Mouse (Mus musculus): ENCODE data around the gene P3h1. TPM values are rescaled to one million over a fixed set of nuclear protein-coding genes. Genes with fewer than 3 reads are reported as not detected.
A peak's percentile ranks its signal among the peaks of the same experiment; 100 is the strongest.

P3h1 gene
- polyA plus RNA-seq, 1 experiment from 2014 or later: 63.5 TPM

DNA sequence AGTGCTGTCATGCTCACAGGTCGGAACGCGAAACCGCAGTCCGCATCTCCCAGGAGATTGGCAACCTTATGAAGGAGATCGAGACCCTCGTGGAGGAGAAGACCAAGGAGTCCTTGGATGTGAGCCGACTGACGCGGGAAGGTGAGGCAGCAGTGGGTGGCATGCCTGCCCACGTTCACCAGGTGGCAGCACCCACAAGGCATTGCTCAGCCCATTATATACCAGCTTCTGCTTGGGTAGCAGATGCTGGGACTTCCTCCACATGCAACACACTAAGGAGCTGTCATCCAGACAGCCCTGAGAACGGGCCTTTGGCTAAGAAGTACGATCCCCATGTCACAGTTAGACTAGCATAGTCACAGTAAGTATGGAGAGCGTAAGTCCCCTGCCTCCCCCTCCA lies 8.9 kb downstream of the P3h1 start:
- H3K27ac ChIP-seq: no peak overlapping the region
- H3K9ac ChIP-seq: no peak overlapping the region
- H3K4me3 ChIP-seq: no peak overlapping the region
- H3K27me3 ChIP-seq: no peaks in the 10 kb centered on the region
- 88% methylated on average over 14 of the region's 14 CpGs for WGBS
- ATAC-seq (ENCODE audit: low FRiP score, low read depth): no peak
- H3K4me1 ChIP-seq: peaks cover 4% of the 10 kb centered on the region; the same call in 1 of the 2 replicates
- H3K4me2 ChIP-seq (replicated peaks): no peak overlapping the region
- H3K36me3 ChIP-seq: peaks cover 94% of the 10 kb centered on the region
- no peaks in the 10 kb centered on the region for H3K9me3 ChIP-seq

DNA sequence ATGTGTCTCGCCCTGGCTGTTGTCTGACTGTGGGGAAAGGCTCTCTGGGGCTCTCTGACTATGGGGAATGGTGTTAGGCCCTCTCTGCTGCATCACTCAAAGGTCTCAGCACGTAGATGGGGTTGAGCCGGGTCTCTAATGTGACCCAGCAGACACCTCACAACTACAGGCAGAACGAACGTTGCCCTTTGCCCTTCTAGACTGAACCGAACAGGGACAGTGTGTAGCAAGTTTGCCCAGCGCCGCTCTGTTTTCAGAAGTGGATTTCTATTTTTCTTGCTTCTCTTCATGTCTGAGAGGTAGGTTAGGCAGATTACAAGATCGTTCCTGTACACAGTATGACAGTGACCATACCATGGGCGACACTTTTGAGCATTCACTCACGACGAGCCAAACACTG lies 9.9 kb downstream of the P3h1 start:
- Histone ChIP-seq H3K9ac (no peak overlapping the region; the same call in 1 of the 2 replicates), H3K27ac (no peak overlapping the region), H3K4me3 (no peak overlapping the region), H3K9me3 (no peaks in the 10 kb centered on the region), H3K36me3 (peaks cover 93% of the 10 kb centered on the region), H3K4me1 (peaks cover 7% of the 10 kb centered on the region; the same call in 1 of the 2 replicates), H3K4me2 (replicated peaks) (no peak overlapping the region), H3K27me3 (no peaks in the 10 kb centered on the region)
- WGBS: 92% methylated on average over 12 of the region's 12 CpGs
- ATAC-seq (ENCODE audit: low FRiP score, low read depth): no peak

DNA sequence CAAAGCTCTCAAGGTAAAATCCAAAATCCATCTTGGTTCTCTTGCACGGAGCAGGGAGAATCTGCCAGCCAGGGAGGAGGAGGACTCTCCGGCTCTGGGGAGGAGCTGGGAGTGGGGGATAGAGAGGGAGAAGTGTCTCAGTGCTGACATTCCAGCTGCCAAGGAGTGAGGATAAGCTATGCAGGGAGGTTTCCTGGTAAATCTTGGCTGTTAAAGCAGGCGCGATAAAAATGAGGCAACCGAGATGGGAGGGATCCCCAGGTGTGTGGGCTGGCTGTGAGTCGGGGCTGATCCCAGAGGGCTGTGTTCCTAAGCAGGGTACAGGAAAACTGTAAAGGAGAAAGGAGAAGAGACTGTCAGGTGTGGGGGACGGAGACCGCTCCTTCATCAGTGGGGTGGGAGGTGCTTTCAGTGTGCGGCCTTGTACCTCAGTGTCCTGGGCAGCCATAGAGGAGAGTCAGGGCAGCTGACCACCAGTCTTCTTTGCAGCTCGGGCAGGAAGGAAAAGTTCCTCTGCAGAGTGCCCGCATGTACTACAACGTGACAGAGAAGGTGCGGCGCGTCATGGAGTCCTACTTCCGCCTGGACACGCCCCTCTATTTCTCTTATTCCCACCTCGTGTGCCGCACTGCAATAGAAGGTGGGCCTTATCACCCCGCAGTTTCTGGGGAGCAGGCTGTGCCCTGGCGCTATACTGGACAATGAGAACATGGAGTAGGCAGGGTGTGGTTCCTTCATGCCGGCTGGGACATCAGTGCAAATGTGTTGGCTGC lies 11.9 kb downstream of the P3h1 start:
- no peak for ATAC-seq (ENCODE audit: low FRiP score, low read depth)
- Histone ChIP-seq H3K9ac (no peak overlapping the region), H3K27me3 (no peaks in the 10 kb centered on the region), H3K9me3 (no peaks in the 10 kb centered on the region), H3K27ac (no peak overlapping the region), H3K4me3 (no peak overlapping the region), H3K4me1 (0 out of 2 replicates have a peak, but pooled peaks cover 8% of the 10 kb centered on the region), H3K4me2 (replicated peaks) (no peak overlapping the region), H3K36me3 (peaks cover 87% of the 10 kb centered on the region)
- 82% methylated on average over 22 of the region's 22 CpGs for WGBS

DNA sequence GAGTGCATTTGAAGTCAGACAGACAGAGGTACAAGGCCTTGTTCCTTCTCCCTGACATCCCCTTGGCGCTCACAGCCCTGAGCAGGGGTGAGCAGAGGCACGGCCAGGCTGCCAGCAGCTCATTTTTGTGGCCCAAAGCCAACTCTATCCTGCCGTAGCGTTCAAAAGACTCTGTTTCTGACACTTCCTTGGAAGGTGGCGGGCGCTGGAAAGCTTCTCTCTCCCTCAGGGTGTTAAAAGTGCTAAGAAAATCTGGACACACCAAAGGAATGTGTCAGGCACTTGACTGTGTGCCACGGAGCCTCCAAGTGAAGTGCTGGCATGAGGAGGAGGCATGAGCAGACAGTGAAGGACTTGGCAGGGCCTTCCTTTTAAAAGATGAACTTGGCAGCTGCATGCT lies 12.8 kb downstream of the P3h1 start:
- H3K27me3 ChIP-seq: no peaks in the 10 kb centered on the region
- no peak overlapping the region for H3K4me2 ChIP-seq (replicated peaks)
- 0 out of 2 replicates have a peak, but pooled peaks cover 8% of the 10 kb centered on the region for H3K4me1 ChIP-seq
- ATAC-seq (ENCODE audit: low FRiP score, low read depth): no peak
- no peak overlapping the region for H3K27ac ChIP-seq
- H3K9ac ChIP-seq: no peak overlapping the region
- WGBS: 82% methylated on average over 7 of the region's 7 CpGs
- peaks cover 80% of the 10 kb centered on the region for H3K36me3 ChIP-seq
- no peaks in the 10 kb centered on the region for H3K9me3 ChIP-seq
- no peak overlapping the region for H3K4me3 ChIP-seq

DNA sequence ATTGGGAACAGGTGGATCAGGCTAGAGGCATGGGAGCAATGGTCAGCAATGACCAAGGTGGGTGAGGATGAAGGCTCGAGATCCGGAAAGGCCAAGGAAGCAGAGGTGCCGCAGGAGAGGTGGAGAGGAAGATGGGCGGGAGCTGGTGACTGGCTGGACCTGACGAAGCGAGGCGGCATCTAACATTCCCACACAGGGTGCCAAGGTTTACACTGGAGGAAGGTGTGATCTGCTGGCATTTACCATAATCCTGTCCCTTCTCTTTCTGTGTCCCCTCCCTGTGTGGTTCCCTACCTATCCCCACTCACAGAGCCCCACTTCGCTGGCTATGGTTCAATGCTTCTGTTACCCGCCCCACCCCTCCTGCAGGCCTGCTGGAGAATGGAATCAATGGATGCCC lies 13.2 kb downstream of the P3h1 start:
- no peak overlapping the region for H3K4me2 ChIP-seq (replicated peaks)
- WGBS: 86% methylated on average over 9 of the region's 9 CpGs
- no peak overlapping the region for H3K9ac ChIP-seq
- no peak overlapping the region for H3K4me3 ChIP-seq
- no peaks in the 10 kb centered on the region for H3K9me3 ChIP-seq
- H3K4me1 ChIP-seq: 0 out of 2 replicates have a peak, but pooled peaks cover 8% of the 10 kb centered on the region
- no peak overlapping the region for H3K27ac ChIP-seq
- no peak for ATAC-seq (ENCODE audit: low FRiP score, low read depth)
- no peaks in the 10 kb centered on the region for H3K27me3 ChIP-seq
- H3K36me3 ChIP-seq: peaks cover 76% of the 10 kb centered on the region

DNA sequence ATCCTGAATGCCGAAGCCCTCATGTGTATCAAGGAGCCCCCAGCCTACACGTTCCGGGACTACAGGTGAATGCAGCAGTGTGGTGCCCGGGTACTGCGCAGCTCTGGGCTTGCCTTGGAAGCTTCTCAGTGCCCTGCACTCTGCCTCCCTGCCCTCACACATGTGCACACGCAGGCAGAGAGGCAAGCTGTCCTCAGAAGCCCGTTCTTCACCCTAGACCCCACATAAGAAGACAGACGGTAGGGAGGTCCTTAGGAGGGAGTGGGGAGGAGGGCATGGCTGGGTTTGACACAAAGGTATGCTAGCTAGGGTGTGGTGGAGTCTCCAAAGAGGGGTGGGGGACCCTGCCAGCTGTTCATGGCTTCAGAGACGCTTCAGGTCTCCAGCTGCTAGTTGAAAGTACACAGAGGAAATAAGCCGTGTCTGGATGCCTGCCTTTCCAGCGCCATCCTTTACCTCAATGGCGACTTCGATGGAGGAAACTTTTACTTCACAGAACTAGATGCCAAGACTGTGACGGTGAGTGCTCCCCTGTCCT lies 14.0 kb downstream of the P3h1 start:
- 0 out of 2 replicates have a peak, but pooled peaks cover 8% of the 10 kb centered on the region for H3K4me1 ChIP-seq
- H3K36me3 ChIP-seq: peaks cover 68% of the 10 kb centered on the region
- H3K27me3 ChIP-seq: no peaks in the 10 kb centered on the region
- WGBS: 82% methylated on average over 14 of the region's 14 CpGs
- H3K9ac ChIP-seq: no peak overlapping the region
- H3K4me3 ChIP-seq: no peak overlapping the region
- ATAC-seq (ENCODE audit: low FRiP score, low read depth): no peak
- no peak overlapping the region for H3K4me2 ChIP-seq (replicated peaks)
- H3K9me3 ChIP-seq: no peaks in the 10 kb centered on the region
- H3K27ac ChIP-seq: no peak overlapping the region

DNA sequence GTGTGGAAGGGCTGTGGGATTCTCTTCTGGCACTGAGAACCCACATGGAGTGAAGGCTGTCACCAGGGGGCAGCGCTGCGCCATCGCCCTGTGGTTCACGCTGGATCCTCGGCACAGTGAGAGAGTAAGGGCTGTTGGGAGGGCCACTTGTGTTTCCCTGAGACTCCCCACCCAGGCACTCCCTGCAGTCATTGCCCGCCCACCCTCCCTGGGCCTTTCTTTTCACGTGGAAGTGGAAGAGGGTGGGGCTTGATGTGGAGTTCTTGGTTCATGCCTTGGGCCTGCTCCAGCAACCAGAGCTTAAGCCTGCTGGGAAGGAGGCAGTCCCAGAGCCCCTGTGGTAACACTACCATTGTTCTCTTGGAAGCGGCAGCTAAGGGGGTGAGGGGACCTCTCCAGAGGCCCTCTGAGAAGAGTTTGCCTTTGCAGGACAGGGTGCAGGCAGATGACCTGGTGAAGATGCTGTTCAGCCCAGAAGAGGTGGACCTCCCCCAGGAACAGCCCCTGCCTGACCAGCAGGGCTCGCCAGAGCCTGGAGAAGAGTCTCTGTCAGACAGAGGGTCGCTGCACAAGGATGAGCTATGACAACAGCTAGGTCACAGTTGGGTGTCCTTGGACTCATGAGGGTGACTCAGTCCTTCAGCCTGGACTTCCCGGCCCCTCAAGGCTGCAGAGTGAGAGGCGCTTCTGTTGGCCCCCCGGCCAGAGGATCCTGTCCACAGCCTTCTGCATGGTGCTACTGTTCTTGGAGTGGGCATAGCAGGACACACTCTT lies 14.9 kb downstream of the P3h1 start:
- Histone ChIP-seq H3K27ac (peak overlapping the region; percentile 10; the same call in 1 of the 2 replicates), H3K4me1 (0 out of 2 replicates have a peak, but pooled peaks cover 8% of the 10 kb centered on the region), H3K4me3 (no peak overlapping the region), H3K4me2 (replicated peaks) (no peak overlapping the region), H3K9me3 (no peaks in the 10 kb centered on the region), H3K9ac (no peak overlapping the region), H3K27me3 (no peaks in the 10 kb centered on the region), H3K36me3 (peaks cover 59% of the 10 kb centered on the region)
- whole genome bisulfite sequencing: 38% methylated on average over 13 of the region's 13 CpGs
- ATAC-seq (ENCODE audit: low FRiP score, low read depth): peak; percentile 65

DNA sequence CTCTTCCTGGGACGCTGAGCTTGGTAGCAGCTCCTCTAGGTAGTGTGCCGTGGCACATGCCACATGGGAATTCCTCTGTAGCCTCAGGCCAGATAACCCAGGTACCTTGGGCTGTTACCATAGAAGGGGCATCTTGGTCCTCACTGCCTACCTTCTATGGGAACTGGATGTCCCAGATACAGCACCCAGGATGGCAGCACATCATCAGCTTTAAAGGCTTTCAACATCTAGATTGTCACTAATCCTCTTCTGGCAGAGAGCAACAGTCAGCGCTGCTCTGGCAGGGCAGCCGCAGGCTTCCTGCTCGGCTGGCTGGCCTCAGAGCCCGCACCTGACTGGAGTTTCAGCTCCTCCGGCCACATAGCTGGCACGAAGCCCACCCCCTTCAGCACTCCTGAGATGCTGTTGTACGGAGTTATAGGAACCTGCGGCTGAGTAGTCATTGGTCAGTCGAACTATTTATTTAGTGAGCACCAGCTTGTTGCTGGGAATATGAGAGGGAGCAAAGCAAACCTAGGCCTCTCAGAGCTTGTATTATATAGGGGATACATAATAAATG lies 15.8 kb downstream of the P3h1 start:
- H3K27ac ChIP-seq: no peak overlapping the region
- 82% methylated on average over 11 of the region's 11 CpGs for WGBS
- H3K9ac ChIP-seq: no peak overlapping the region; the same call in 1 of the 2 replicates
- H3K4me1 ChIP-seq: peaks cover 9% of the 10 kb centered on the region
- no peaks in the 10 kb centered on the region for H3K27me3 ChIP-seq
- H3K4me3 ChIP-seq: no peak overlapping the region
- H3K9me3 ChIP-seq: no peaks in the 10 kb centered on the region
- H3K36me3 ChIP-seq: peaks cover 51% of the 10 kb centered on the region
- no peak overlapping the region for H3K4me2 ChIP-seq (replicated peaks)
- no peak for ATAC-seq (ENCODE audit: low FRiP score, low read depth)

DNA sequence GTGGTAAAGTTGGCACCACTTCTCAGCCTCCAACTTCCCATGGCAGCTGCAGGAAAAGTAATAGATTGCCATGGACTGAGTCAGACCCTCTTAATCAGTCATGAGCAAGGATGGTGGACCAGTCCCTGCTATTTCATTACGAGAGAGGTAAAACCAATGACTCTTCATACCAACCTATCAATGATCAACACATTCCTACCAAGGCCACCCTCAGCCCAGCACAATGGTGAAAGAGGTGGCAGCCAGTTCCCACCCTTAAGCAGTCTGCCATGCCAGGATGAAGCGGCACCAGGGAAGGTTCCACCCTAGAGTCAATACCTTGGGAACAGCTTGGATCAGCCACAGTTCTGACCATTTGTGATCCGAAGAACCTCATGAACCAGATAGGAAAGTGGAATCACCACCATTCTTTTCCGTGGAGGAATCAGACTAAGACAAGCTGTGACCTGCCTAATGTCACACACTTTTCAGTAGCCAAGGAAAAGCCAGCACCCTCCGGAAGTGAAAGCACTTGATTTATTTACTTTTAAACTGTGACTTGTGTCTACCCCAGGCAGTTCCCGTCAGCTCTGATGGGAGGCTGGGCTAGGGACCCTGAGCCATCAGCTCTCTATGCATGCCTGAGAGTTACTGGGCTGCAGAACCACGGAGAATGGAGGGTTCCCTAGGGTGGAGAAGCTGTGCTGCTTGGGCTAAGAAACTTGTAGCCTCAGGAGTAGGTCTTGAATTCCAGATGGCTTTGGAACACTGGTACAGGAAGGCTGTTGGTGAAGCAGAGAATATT lies 19.5 kb downstream of the P3h1 start:
- WGBS: 60% methylated on average over 7 of the region's 7 CpGs
- ATAC-seq (ENCODE audit: low FRiP score, low read depth): no peak

DNA sequence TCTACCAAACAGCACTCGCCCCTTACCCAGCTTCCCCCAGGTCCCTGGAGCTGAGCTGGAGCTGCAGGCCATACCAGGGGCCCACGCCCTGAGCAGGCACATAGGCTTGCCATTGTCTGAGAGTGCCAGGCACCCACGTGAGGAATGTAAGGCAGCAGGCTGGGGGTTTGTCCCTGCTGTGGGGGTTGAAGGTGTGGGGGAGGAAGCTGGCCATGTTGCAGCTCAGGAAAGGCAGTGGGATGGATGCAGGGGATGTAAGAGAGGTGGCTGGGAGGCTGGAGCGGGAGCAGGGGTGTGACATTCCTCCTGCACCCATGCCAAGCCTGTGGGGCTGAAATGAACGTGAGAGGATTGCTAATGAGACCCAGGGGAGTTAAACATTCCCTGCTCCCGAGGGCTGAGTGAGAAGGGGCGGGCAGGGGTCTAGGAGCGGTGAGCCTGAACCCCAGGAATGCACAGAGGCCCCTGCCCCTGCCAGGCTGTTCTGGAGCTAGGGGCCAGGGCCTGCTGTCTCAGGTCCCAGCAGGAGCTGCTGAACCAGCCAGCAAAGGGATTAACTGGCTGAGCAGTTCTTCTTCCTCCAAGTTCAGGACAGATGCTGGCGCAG lies 21.4 kb downstream of the P3h1 start:
- 30% methylated on average over 9 of the region's 9 CpGs for WGBS
- Histone ChIP-seq H3K4me2 (replicated peaks) (peak overlapping the region; percentile 30), H3K4me3 (no peak overlapping the region), H3K27ac (peak overlapping the region; percentile 83), H3K4me1 (peaks cover 22% of the 10 kb centered on the region), H3K36me3 (no peaks in the 10 kb centered on the region), H3K27me3 (no peaks in the 10 kb centered on the region), H3K9me3 (no peaks in the 10 kb centered on the region), H3K9ac (peak overlapping the region; percentile 31; the same call in 1 of the 2 replicates)
- peak; percentile 51 for ATAC-seq (ENCODE audit: low FRiP score, low read depth)

More for the DNA sequence above, 19.5 kb downstream of the P3h1 start:
- Histone ChIP-seq H3K4me3 (no peak overlapping the region), H3K9me3 (no peaks in the 10 kb centered on the region), H3K4me1 (peaks cover 29% of the 10 kb centered on the region), H3K4me2 (replicated peaks) (no peak overlapping the region), H3K27ac (no peak overlapping the region), H3K36me3 (peaks cover 13% of the 10 kb centered on the region), H3K27me3 (no peaks in the 10 kb centered on the region), H3K9ac (no peak overlapping the region)

DNA sequence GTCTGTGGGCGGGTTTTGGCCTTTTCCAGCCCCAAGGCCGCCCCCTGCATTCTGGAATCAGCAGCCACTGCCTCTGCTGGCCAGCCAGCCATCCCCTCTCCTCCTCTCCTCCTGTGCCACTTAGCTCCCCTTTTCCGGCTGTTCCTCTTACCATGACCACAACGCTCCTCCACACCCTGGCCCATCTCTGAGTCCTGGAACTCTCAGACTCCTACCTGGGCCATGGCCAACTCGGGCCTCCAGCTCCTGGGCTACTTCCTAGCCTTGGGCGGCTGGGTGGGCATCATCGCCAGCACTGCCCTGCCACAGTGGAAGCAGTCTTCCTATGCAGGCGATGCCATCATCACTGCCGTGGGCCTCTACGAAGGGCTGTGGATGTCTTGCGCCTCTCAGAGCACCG lies 22.6 kb downstream of the P3h1 start, which contains the start of gene Cldn19:
Cldn19 (plus strand) TSS at position 64 of the 400 bp plus-strand sequence.
- Histone ChIP-seq H3K27ac (peak within 1 kb of the TSS; percentile 83), H3K27me3 (no peaks in the 10 kb centered on the region), H3K4me2 (replicated peaks) (peak within 1 kb of the TSS; percentile 30), H3K9ac (peak within 1 kb of the TSS; percentile 31; the same call in 1 of the 2 replicates), H3K36me3 (no peaks in the 10 kb centered on the region), H3K9me3 (no peaks in the 10 kb centered on the region), H3K4me1 (peaks cover 22% of the 10 kb centered on the region), H3K4me3 (no peak within 1 kb of the TSS)
- 81% methylated on average over 12 of the region's 12 CpGs for WGBS
- no peak for ATAC-seq (ENCODE audit: low FRiP score, low read depth)
